Mouse (Mus musculus): ENCODE measurements around the gene Ncam2. TPM values are rescaled to one million over a fixed set of nuclear protein-coding genes. Genes with fewer than 3 reads are reported as not detected.
"Not testable (repeated sequence)": the region's sequence is repeated elsewhere in the genome, so short reads cannot be mapped to it uniquely, and the experiment has no call there.

Gene Ncam2
- total RNA-seq, 2 experiments from 2014 or later = 0.59 to 1.3 TPM

DNA sequence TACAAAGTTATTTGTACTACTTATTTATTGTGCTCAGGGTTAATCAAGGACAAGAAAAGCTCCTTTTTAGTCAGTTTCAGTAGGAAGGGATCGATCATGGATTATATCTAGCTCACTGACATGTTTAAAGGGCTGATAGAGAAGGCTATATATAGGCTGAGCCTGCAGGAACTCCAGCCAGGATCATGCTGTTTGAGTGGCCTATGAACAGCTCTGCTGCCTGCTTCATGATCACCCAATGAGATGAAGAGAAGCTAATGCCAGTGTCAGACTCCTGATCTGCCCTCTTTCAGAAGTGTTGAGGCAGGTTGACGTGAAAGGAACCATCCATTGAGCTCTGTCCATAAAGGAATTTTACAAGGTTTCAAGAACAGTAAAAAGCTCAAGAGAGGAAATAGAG lies 103.3 kb downstream of the Ncam2 start:
- DNase-seq = no peak

DNA sequence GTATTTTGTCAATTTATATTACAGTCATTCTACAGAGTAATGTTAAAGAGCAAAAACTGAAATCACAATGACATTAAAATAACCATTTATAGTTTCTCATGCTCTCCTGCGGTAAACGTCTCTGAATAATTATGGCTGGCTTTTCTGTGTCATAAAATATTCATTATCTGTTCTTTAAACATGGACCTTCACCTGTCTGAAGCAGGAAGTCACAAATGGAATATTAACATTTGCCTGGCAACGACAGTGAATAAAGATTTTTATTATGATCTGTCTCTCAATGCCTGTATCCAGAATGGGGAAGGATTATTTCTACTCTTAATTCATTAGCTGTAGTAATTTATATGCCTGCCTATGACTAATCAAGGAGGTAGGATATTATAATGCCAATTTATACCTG lies 108.7 kb downstream of the Ncam2 start:
- no peak for DNase-seq

DNA sequence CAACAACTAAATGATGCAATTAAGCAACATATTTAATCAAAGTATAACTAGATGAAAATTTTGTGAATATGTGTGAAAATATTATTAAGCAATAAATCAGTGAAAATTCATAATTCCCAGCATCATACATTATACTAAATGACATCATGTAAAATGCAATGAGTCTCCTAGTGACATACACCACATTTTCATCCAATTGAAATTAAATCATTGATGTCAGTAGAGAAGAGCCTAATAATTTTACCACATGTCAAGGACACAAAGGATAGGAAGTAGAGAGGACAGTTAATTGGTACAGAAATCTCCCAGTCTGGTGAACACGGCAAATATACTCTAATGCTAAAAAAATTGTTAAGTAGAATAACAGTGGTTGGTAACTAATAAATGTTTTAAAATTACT lies 118.5 kb downstream of the Ncam2 start:
- DNase-seq = no peak

DNA sequence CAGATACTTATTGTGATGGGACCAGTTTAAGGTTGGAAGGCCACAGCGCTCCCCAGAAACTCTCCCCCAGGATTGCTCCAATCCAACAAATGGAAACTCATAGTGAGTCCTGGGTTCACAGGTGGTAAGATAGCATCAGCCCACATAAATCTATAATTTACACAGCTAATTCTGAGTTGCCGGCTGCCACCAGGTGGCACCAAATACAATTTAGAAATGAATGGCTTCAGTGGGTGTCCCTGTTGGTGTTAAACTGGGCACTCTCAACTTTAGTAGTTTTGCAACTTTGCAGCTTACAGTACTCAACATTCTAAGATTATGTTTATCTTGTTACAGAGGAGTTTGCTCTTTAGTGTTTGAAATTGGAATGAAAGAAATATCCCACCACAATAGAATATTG lies 130.0 kb downstream of the Ncam2 start:
- DNase-seq = peak; percentile 43

DNA sequence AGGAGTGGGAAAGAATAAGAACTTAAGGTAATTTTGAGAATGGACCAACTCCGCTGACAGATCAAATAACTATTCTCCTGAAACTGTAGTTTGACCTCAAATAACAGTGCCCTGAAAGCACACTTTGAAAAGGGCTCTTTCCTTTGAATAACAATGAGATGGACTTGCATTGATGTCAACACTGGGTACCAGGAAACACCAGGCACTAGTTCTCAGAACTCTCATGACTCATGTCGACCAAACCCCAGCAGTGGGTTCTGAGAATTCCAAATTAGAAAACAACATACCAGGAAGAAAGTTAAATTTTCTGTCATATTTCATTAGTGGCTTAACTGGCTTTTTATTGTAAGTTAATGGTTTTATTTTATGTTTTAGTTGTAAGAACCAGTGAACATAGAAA lies 165.4 kb downstream of the Ncam2 start:
- DNase-seq = no peak

DNA sequence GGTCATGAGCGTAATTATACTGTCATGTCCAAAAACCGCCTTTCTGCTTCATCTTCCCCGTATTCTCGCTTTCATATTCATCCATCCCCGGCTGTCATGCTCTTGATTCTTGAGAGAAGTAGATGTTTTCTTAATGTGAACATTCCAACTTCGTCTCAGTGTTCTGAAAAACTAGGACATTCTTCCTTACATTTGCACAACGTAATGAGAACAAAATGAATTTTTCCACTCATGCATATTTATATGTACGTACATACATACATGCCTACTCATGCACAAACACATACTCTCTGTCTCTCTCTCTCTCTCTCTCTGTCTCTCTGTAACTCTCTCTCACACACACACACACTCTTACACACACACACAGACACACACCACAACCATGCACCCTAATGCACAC lies 173.7 kb downstream of the Ncam2 start:
- DNase-seq = no peak

DNA sequence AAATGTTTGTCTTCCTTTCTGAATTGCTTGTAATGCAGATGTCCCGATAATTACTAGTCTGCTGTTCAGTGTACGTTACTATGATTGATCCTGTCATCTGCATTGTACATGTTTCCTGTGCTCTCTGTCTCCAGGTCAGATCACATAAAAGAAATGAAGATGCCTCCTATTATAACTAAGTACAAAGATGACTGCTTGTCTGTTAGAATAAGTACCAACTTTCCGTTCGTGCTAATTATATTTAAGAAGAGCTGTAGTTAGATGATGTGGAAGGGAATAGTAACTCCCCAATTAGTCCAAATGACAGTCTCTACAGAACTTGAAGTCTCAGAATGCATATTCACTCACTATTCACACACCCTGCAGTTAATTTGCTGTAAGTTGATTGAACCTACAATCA lies 179.9 kb downstream of the Ncam2 start:
- DNase-seq = no peak

DNA sequence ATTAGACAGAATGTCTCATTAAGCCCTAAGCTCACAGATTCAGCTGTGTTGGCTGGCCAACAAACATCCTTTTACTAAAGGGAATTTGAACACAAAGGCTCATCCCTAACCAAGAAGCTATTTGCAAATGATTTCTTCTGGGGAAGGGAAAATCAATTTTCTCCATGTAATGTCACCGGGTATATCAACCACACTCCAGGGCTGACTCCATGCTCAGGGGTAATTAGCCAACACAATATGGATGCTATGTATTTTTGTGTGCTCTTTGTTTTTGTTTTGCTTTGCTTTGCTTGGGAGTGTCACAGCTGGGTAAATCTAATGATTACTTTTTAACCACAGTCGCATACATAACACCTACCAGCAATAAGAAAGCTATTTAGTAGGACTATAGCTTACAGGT lies 188.1 kb downstream of the Ncam2 start:
- no peak for DNase-seq

DNA sequence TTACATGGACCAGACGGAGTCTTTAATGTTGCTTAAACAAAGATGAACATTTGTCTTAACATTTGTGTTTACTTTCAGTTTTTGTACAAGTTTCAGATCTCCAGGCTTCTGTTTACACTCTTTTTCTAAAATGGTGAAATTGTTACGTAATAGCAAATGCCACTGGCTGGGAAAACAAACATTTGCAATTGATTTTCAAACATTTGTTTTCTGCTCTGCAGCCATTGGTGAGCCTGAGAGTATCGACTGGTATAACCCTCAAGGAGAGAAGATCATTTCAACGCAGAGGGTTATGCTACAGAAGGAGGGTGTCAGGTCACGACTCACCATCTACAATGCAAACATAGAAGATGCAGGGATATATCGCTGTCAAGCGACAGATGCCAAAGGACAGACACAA lies 234.1 kb downstream of the Ncam2 start:
- DNase-seq = no peak

DNA sequence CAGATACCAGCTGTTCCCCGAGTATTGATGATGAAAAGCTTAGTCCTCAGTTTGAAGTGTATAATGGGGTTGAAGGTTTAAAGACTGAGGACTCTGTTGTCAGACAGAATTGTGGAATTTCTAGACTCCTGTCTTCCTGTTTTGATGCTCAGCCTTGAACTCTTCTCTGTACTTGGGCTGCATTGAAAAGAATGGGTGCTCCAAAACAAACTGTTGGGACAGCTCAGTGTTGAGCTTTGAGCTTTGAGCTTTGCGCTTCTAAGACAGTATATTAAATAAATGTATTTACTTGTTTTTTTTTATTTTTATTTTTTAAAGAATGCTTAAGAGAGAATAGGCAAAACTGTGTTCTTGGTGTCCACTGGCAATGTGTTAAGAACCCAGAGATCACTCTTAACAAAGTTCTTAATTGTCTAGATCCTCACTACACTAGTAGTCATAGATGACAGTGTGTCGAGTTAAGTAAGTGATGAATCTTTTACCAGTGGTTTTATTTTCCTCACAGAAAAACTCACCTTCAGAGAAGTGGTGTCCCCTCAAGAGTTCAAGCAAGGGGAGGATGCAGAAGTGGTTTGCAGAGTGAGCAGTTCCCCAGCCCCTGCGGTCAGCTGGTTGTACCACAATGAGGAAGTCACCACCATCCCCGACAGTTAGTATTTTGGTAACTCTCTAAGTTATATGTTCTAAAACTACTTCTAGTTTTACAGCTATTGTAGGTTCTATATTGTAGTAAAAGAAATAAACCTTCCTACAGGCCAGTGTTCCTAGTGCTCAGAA lies 236.8 kb downstream of the Ncam2 start:
- no peak for DNase-seq

DNA sequence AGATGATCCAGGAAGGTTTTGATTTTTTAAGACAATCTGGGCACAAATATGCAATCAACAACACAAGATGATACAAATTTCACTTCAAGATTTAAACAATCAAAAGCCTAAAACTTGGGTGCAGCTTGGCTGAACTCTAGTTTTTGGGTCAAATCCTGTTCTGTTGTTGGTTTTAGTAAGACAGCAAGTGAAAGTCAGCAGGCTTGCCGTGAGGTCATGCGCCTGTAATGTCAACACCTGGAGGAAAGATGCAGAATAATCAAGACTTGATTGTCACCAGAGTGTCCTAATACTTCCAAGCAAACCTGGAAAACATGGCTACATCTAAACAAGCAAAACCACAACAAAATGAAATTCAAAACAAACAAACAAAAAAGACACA lies 237.4 kb downstream of the Ncam2 start:
- no peak for DNase-seq

DNA sequence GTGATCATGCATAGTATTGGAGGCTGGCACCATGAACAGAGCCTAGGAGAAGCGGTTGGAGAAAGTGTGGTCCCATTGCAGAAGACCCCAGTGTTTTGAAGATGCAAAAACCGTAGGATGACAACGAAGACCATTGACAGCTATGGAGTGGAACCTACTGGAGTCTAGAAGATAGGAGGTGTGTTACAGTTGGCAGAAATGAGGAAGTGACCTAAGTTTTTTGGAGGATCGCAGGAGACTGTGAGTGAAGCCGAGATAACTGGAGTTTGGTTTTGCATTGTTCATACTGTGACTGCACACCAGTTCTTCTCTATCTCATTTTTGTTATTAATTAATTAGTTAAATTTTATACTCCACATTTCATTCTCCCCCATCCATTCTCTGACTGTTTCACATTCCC lies 250.4 kb downstream of the Ncam2 start:
- no peak for DNase-seq

DNA sequence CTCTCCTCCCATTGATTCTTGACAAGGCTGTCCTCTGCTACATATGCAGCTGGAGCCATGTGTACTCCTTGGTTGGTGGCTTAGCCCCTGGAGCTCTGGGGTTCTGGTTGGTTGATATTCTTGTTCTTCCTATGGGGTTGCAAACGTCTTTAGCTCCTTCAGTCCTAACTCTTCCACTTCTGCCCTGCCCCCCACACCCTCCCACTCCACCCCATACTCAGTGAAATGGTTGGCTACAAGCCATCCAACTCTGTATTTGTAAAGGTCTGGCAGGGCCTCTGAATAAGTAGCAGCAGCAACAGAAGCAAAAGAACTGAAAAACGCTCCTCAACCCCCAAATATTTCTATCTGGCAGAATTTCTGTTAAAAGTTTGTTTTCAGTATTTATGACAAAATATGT lies 252.5 kb downstream of the Ncam2 start:
- DNase-seq = no peak

DNA sequence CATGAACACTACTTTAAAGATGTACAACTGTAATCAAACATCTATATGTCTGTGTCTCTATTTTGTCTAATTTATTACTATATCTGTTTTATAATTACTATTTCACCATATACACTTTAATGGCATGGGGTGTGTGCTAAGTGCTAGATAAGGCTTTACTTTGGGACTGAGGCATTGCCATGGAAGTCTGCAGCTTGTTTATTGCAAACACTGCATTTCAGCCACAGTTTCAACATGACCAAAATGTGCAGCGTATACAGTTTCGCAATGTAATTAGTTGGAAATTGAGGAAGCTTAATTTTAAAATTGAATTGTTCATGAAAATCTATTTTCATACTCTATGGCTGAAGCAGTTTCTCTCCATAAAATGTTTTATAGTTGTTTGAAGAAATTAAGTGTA lies 254.0 kb downstream of the Ncam2 start:
- DNase-seq = no peak

DNA sequence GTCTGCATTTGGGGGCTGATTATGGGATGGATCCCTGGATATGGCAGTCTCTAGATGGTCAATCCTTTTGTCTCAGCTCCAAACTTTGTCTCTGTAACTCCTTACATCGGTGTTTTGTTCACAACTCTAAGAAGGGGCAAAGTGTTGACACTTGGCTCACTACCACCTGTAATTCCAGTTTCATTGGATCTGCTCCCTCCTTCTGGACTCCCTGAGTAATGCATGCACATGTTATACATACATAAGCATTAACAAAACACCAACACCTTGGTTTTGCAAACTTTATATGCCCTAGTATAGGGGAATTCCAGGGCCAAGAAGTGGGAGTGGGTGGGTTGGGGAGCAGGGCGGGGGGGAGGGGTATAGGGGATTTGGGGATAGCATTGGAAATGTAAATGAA lies 262.2 kb downstream of the Ncam2 start:
- not testable (repeated sequence) for DNase-seq

DNA sequence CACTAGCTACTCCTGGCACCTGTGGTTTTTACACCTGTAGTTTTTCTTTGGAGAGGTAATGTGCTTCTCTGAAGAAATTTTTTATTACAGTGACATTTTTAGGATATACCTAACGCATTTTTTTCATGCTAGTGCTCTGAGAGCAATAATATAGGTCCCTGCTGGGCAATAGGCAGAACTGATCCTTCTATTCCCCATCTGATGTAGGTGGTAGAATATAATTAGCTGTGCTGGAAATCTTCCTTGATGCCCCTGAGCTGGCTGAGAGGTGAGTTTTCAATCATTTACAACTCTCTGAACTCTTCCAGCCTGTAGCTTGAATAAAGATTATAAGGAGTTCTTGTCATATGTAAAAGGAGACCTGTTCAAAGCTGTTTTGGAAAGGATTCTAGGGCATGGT lies 272.4 kb downstream of the Ncam2 start:
- no peak for DNase-seq

DNA sequence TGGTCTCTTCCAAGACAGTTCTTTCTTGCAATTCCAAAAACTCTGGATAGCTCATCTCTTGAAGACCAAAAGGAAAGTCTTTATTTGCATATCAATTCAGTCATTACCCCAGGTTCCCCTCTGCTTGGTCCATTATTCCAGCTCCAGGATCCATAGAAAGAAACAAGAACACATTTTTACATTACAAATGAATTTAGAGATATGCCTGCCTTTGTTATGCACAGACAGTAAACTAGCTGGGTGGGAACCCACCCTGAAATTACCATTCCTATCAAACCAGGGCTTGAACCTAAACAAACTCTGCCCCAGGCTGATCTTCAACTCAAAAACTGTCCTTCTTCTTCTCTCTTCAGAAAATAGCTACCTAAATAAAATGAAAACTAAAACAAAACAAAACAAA lies 280.6 kb downstream of the Ncam2 start:
- DNase-seq = no peak

DNA sequence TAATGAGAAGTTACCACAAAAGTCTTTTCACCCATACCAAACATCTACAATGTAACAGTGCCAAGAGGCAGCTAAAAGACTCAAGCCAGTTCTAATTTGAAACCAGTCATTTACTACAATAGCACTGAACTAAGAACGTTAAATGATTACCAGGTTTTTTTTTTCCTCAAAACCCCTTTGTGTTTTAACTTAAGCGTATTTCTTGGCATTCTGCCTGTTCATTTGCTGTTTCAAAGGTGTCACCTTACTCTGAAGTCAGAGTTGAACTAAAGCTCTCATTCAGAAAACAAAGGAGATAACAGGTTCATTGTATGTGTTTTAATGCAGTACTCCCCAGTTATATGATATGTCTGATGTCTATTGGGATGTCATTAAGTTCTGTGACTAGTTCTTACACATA lies 295.6 kb downstream of the Ncam2 start:
- DNase-seq = no peak

DNA sequence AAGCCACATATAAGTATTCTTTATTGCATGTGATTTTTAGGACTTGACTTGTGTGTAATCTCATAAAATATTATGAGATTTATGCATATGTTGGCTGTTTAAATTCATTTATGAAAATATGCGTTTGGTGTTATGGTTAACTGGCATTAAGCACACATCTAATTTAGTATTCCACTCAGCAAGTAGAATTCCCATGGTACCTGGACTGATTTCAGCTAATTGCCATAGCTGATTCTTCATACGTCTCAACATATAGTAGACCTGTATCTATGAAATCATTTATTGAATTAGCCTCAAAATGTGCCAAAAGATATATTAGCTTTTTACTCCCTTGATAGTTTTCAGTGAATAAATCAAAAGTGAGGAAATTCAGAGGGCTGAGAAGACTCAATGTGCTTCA lies 302.1 kb downstream of the Ncam2 start:
- DNase-seq = no peak

DNA sequence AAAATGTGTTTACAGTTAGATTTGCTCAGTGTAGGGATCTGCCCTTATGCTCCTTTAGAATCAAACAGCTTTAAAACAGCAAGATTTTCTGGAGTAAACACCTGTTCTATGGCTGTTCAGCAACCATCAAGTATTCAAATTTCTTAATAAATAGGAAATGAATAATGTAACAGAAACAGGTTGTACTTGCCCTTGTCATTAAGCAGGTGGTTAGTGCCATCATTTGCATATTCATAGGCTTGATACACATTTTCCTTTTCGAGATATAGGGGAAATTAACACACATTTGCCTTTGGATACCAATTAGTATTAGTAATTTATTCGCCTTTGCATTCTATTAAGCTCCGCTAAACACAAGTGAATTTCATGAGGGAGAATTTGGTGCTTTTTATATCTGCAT lies 335.7 kb downstream of the Ncam2 start:
- DNase-seq = no peak

DNA sequence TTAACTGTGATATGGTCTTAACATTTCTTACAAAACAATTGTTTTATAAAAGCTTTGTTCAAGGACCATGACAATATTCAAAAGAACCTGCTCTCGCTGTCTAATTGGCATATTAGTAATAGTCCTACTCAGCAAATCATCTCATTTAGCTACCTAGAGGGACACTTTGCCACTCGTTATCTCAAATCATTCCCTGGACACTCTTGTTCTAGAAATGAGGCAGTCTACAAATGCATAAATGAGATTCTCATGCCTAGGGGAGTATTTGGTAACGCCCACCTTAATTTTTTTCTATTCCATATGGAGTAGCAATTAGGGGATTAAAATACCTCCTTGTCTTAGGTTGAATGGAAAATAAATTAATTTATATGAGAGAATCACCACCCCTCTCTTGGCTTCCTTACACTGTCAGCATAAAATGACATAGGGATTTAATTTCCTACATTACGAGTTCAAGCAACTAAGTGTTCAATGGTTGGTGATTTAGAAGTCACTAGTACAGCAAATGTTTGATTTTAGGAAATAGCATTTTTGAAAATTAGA lies 387.1 kb downstream of the Ncam2 start:
- DNase-seq = no peak

DNA sequence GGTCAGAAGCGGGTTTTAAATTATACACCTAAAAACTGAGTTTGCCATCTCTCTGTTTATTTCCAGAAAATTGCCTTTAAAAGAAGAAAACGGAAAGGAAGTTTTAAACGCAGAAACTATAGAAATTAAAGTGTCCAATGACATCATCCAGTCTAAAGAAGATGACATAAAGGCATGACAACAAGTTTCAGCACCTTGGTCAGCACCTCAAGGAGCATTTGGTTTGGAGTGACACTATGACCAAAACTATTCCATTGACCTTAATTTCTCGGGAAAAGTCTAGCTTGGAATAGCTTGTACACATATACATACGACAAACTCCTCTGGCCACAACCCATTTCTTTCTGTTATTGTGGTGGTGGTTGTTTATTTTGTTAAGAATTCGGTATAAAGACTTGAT lies 422.8 kb downstream of the Ncam2 start:
- no peak for DNase-seq

DNA sequence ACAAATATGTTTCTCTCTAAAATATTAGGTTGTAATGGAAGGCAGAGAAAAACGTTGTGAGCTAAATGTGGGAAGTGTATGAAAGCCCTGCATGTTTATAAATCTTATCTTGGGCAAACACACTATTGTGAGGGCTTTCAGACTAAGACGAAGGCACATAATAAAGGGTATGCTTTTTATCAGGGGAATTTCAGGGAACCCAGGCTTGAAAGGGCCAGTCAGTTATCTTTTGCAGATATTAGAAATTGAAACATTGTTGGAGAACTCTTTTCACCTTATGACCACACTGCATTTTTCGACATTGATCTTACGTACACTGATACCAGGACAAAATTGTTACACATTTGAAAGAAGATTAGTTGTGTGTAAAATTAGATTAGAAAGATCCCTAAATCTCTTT lies 423.3 kb downstream of the Ncam2 start:
- DNase-seq = no peak

DNA sequence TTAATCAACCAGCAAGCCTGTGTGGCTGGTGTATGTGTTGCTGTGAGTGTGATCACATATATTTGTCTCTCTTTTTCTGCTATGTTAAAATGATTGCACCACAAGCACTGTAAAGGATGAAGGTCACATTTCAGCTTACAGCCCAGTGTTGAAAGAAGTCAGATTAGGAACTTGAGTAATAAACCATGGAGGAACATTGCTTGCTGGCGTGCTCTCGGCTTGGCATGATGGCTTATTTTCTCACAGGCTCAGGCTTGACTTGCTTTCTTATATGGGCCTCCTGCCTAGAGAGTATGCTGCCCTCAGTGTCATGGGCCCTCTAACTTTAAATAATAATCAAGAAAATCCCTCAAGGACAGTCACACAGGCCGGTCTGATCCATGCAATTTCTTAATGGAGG lies 449.8 kb downstream of the Ncam2 start:
- DNase-seq = no peak

DNA sequence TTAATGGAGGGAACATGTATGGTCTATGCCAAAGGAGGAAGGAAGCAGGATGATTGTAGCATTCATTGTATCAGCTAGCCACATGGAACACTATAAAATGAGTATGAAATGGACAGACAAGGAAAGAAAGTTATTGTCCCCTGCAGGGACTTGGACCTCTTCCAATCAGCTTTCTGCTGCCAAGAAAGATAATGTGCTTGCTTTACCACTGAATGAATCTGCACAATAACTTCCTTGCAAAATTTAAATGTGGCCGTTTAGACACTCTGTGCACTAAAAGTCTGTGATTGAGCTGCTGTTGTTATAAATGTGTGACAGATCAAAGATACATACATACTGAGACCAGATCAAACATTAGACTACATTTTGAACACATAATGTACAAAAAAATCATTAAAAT lies 451.1 kb downstream of the Ncam2 start:
- no peak for DNase-seq

Measured in gastrocnemius, postnatal 10 days (tissue).